33 mouse cellular contexts compared by ENCODE assay signal in genomic region chr2:153933311-153933710, GRCm38 (mm10). TPM values are rescaled to one million over a fixed set of nuclear protein-coding genes. Genes with fewer than 3 reads are reported as not detected.
"Had no signal": no experiment of that assay in that cellular context is flagged by ENCODE, and none has a peak within 500 bp of the region (broad histone marks: within the 10 kb centered on the region; RNA-seq: fewer than 3 reads in every experiment).

No protein-coding gene starts in this region.

- DNase-seq: kidney, adult 9 months; kidney, postnatal 14 days; kidney, postnatal 4 days; liver, embryonic 13.5 days; lung, adult 2 months; lung, postnatal 14 days; lung, postnatal 4 days; midbrain, embryonic 14.5 days; right cerebral cortex, adult 18-20 months; right cerebral cortex, postnatal 14 days; right cerebral cortex, postnatal 4 days; thymus, adult 2 months; thymus, postnatal 14 days; thymus, postnatal 4 days had no signal

- H3K4me3 ChIP-seq: liver, embryonic 13.5 days; myocyte; neural tube, embryonic 13.5 days had no signal

- H3K36me3 ChIP-seq: liver, embryonic 13.5 days; neural tube, embryonic 13.5 days had no signal

- H3K9me3 ChIP-seq: liver, embryonic 13.5 days; neural tube, embryonic 13.5 days had no signal

- H3K27me3 ChIP-seq: liver, embryonic 13.5 days; neural tube, embryonic 13.5 days had no signal

- H3K4me1 ChIP-seq: liver, embryonic 13.5 days had no signal

- H3K27ac ChIP-seq: liver, embryonic 13.5 days; neural tube, embryonic 13.5 days; stomach, postnatal 0 days had no signal

RNA-seq across cellular contexts. Expression of gene Bpifb4, which starts 4.7 kb away (rescaled TPM):
- total RNA-seq: layer of hippocampus, adult 18-20 months; layer of hippocampus, postnatal 14 days; left cerebral cortex, adult 18-20 months; left cerebral cortex, postnatal 25 days; liver, adult 2 months; megakaryocyte progenitor cell, adult 5-6 weeks; megakaryocyte-erythroid progenitor cell, adult 5-6 weeks; monocyte, adult 5-6 weeks; neutrophil, adult 5-6 weeks had no signal
- polyA plus RNA-seq: kidney, embryonic 16.5 days; limb, embryonic 11.5 days; limb, embryonic 14.5 days; liver, adult 2 months; liver, embryonic 13.5 days; liver, embryonic 16.5 days; lung, adult 2 months; lung, embryonic 16.5 days; midbrain, embryonic 14.5 days; myocyte; neural tube, embryonic 13.5 days; stomach, embryonic 14.5 days had no signal

RNA-seq across cellular contexts. Expression of gene Bpifb3, which starts 15.3 kb away (rescaled TPM):
- total RNA-seq: layer of hippocampus, adult 18-20 months; layer of hippocampus, postnatal 14 days; left cerebral cortex, adult 18-20 months; left cerebral cortex, postnatal 25 days; liver, adult 2 months; megakaryocyte progenitor cell, adult 5-6 weeks; megakaryocyte-erythroid progenitor cell, adult 5-6 weeks; monocyte, adult 5-6 weeks; neutrophil, adult 5-6 weeks had no signal
- polyA plus RNA-seq: kidney, embryonic 16.5 days; limb, embryonic 11.5 days; limb, embryonic 14.5 days; liver, adult 2 months; liver, embryonic 13.5 days; liver, embryonic 16.5 days; lung, adult 2 months; lung, embryonic 16.5 days; midbrain, embryonic 11.5 days; midbrain, embryonic 14.5 days; myocyte; neural tube, embryonic 13.5 days; stomach, embryonic 14.5 days had no signal

RNA-seq across cellular contexts. Expression of gene Bpifb6, which starts 33.1 kb away (rescaled TPM):
- total RNA-seq: layer of hippocampus, adult 18-20 months; layer of hippocampus, postnatal 14 days; left cerebral cortex, adult 18-20 months; left cerebral cortex, postnatal 25 days; liver, adult 2 months; megakaryocyte progenitor cell, adult 5-6 weeks; megakaryocyte-erythroid progenitor cell, adult 5-6 weeks; monocyte, adult 5-6 weeks; neutrophil, adult 5-6 weeks had no signal
- polyA plus RNA-seq: kidney, embryonic 16.5 days; limb, embryonic 11.5 days; limb, embryonic 14.5 days; liver, adult 2 months; liver, embryonic 13.5 days; liver, embryonic 16.5 days; lung, adult 2 months; lung, embryonic 16.5 days; midbrain, embryonic 11.5 days; midbrain, embryonic 14.5 days; myocyte; neural tube, embryonic 13.5 days; stomach, embryonic 14.5 days; stomach, postnatal 0 days had no signal

RNA-seq across cellular contexts. Expression of gene Bpifa6, which starts 41.4 kb away (rescaled TPM):
- total RNA-seq: layer of hippocampus, adult 18-20 months; layer of hippocampus, postnatal 14 days; left cerebral cortex, adult 18-20 months; left cerebral cortex, postnatal 25 days; liver, adult 2 months; megakaryocyte progenitor cell, adult 5-6 weeks; megakaryocyte-erythroid progenitor cell, adult 5-6 weeks; monocyte, adult 5-6 weeks; neutrophil, adult 5-6 weeks had no signal
- polyA plus RNA-seq: kidney, embryonic 16.5 days; limb, embryonic 11.5 days; limb, embryonic 14.5 days; liver, adult 2 months; liver, embryonic 13.5 days; liver, embryonic 16.5 days; lung, adult 2 months; lung, embryonic 16.5 days; midbrain, embryonic 11.5 days; midbrain, embryonic 14.5 days; myocyte; neural tube, embryonic 13.5 days; stomach, embryonic 14.5 days; thymus, adult 2 months had no signal

RNA-seq across cellular contexts. Expression of gene Bpifb2, which starts 58.5 kb away (rescaled TPM):
- total RNA-seq: layer of hippocampus, adult 18-20 months; layer of hippocampus, postnatal 14 days; left cerebral cortex, adult 18-20 months; left cerebral cortex, postnatal 25 days; liver, adult 2 months; megakaryocyte progenitor cell, adult 5-6 weeks; megakaryocyte-erythroid progenitor cell, adult 5-6 weeks; monocyte, adult 5-6 weeks; neutrophil, adult 5-6 weeks had no signal
- polyA plus RNA-seq: kidney, embryonic 16.5 days; liver, adult 2 months; liver, embryonic 13.5 days; liver, embryonic 16.5 days; lung, adult 2 months; lung, embryonic 16.5 days; midbrain, embryonic 11.5 days; midbrain, embryonic 14.5 days; myocyte; neural tube, embryonic 13.5 days; stomach, embryonic 14.5 days; stomach, postnatal 0 days had no signal
